Mouse (Mus musculus) lung, embryonic 16.5 days (tissue): ENCODE results near the gene Hbq1b. TPM values are rescaled to one million over a fixed set of nuclear protein-coding genes. Genes with fewer than 3 reads are reported as not detected.
"Not testable (repeated sequence)": the region's sequence is repeated elsewhere in the genome, so short reads cannot be mapped to it uniquely, and the experiment has no call there.

Source experiments
- ATAC-seq: fragments of 200-750 bp; cut with Nextera tagmentation; 2 replicates; pipeline ENCODE4 v1.8.0; 2017; ENCODE audit warnings: low read depth, mild to moderate bottlenecking, moderate library complexity
- H3K27ac ChIP-seq: fragments of 300-500 bp; sonication (generic); 2 replicates; pipeline ENCODE4 v1.5.1; 2014; ENCODE audit warnings: mild to moderate bottlenecking, control low read depth, low read length
- H3K27me3 ChIP-seq: fragments of 300-500 bp; sonication (generic); 2 replicates; pipeline ENCODE4 v1.6.1; 2014; ENCODE audit warnings: low read depth, low read length, mixed read lengths; ENCODE audit not compliant: control insufficient read depth, insufficient read depth
- H3K36me3 ChIP-seq: fragments of 300-500 bp; sonication (generic); 2 replicates; pipeline ENCODE4 v1.6.1; 2014; ENCODE audit warnings: low read length; ENCODE audit not compliant: control insufficient read depth, insufficient read depth
- H3K4me1 ChIP-seq: fragments of 300-500 bp; sonication (generic); replicated peaks from 2 replicates; pipeline ENCODE4 v1.6.1; 2014; ENCODE audit warnings: low read length, mixed read lengths; ENCODE audit not compliant: control insufficient read depth, insufficient read depth
- H3K4me2 ChIP-seq: fragments of 300-500 bp; sonication (generic); 2 replicates; pipeline ENCODE4 v1.6.1; 2014; ENCODE audit warnings: low read depth, low read length, control low read depth
- H3K4me3 ChIP-seq: fragments of 300-500 bp; sonication (generic); 2 replicates; pipeline ENCODE4 v1.5.1; 2014; ENCODE audit warnings: mild to moderate bottlenecking, low read length, control low read depth
- H3K9ac ChIP-seq: fragments of 300-500 bp; sonication (generic); 2 replicates; pipeline ENCODE4 v1.6.1; 2014; ENCODE audit warnings: low read length, control low read depth
- H3K9me3 ChIP-seq: fragments of 300-500 bp; sonication (generic); 2 replicates; pipeline ENCODE4 v1.6.1; 2016; ENCODE audit warnings: low read length; ENCODE audit not compliant: control insufficient read depth
- WGBS: fragments of 180-500 bp; shearing (Covaris S2); extraction: QIAGEN DNeasy Blood & Tissue Kit; methylation state at CpG from one replicate; pipeline ENCODE4 v1.1.7; 2014; 5-methylcytosine and 5-hydroxymethylcytosine counted together
- polyA plus RNA-seq: library from polyadenylated mRNA; unstranded; fragments of >200 nt; fragmentation: Nextera tagmentation; extraction: Ambion mirVana; gene quantifications from 2 replicates; pipeline ENCODE4 v1.2.1, GENCODE M21; 2015

Gene Hbq1b
- polyA plus RNA-seq, 1 experiment from 2014 or later = 1.8 TPM

GRCm38 (mm10) chr11:32297417-32297816 is 10.7 kb downstream of the Hbq1b start:
- not testable (repeated sequence) for H3K9me3 ChIP-seq, H3K4me3 ChIP-seq, H3K4me2 ChIP-seq, H3K27ac ChIP-seq, H3K27me3 ChIP-seq, H3K4me1 ChIP-seq, ATAC-seq, H3K9ac ChIP-seq, H3K36me3 ChIP-seq
- WGBS = 14% methylated on average over 2 of the region's 2 CpGs

- Histone ChIP-seq H3K9ac (no peak overlapping the region), H3K9me3 (no peaks in the 10 kb centered on the region), H3K4me1 (no peaks in the 10 kb centered on the region), H3K27me3 (peaks cover 3% of the 10 kb centered on the region; the same call in 1 of the 2 replicates), H3K4me2 (no peak overlapping the region), H3K27ac (no peak overlapping the region), H3K4me3 (no peak overlapping the region), H3K36me3 (no peaks in the 10 kb centered on the region)
- WGBS = 89% methylated on average over 1 of the region's 1 CpGs
- ATAC-seq = no peak
These were observed 11.2 kb downstream of the Hbq1b start for GRCm38 (mm10) chr11:32297866-32298531.

GRCm38 (mm10) chr11:32298532-32298918 is 11.8 kb downstream of the Hbq1b start:
- WGBS = 88% methylated on average over 2 of the region's 2 CpGs

GRCm38 (mm10) chr11:32299865-32300264 is 13.1 kb downstream of the Hbq1b start, which contains the start of gene Hbq1a:
Gene Hbq1a (plus strand): TSS chr11:32300069.
- 4% methylated on average over 16 of the region's 16 CpGs for WGBS
- H3K4me1 ChIP-seq, H3K4me3 ChIP-seq, H3K36me3 ChIP-seq, H3K27me3 ChIP-seq, H3K9ac ChIP-seq, H3K27ac ChIP-seq, H3K9me3 ChIP-seq: not testable (repeated sequence)
- peak; percentile 56 for ATAC-seq
- peak within 1 kb of the TSS; percentile 39 for H3K4me2 ChIP-seq

More at GRCm38 (mm10) chr11:32298532-32298918, 11.8 kb downstream of the Hbq1b start:
- no peaks in the 10 kb centered on the region for H3K36me3 ChIP-seq
- no peaks in the 10 kb centered on the region for H3K9me3 ChIP-seq
- peaks cover 3% of the 10 kb centered on the region; the same call in 1 of the 2 replicates for H3K27me3 ChIP-seq
- no peak overlapping the region for H3K9ac ChIP-seq
- no peak overlapping the region for H3K27ac ChIP-seq
- no peak for ATAC-seq
- H3K4me2 ChIP-seq = no peak overlapping the region
- no peak overlapping the region for H3K4me3 ChIP-seq
- no peaks in the 10 kb centered on the region for H3K4me1 ChIP-seq

- 0 out of 2 replicates have a peak, but pooled peaks have one; percentile 21 for ATAC-seq
- Histone ChIP-seq H3K4me1 (no peaks in the 10 kb centered on the region), H3K27ac (no peak overlapping the region), H3K9me3 (no peaks in the 10 kb centered on the region), H3K9ac (no peak overlapping the region), H3K27me3 (peaks cover 3% of the 10 kb centered on the region; the same call in 1 of the 2 replicates), H3K36me3 (no peaks in the 10 kb centered on the region), H3K4me3 (no peak overlapping the region), H3K4me2 (peak overlapping the region; percentile 39)
- 43% methylated on average over 14 of the region's 17 CpGs for WGBS
These were observed 13.8 kb downstream of the Hbq1b start for GRCm38 (mm10) chr11:32300279-32301267.

GRCm38 (mm10) chr11:32301506-32301905 is 14.7 kb downstream of the Hbq1b start:
- no peaks in the 10 kb centered on the region for H3K9me3 ChIP-seq
- no peaks in the 10 kb centered on the region for H3K4me1 ChIP-seq
- no peak overlapping the region for H3K4me3 ChIP-seq
- H3K27ac ChIP-seq = no peak overlapping the region
- no peak for ATAC-seq
- no peak overlapping the region for H3K9ac ChIP-seq
- H3K36me3 ChIP-seq = no peaks in the 10 kb centered on the region
- H3K4me2 ChIP-seq = no peak overlapping the region
- WGBS = 60% methylated on average over 1 of the region's 1 CpGs
- H3K27me3 ChIP-seq = peaks cover 3% of the 10 kb centered on the region; the same call in 1 of the 2 replicates

GRCm38 (mm10) chr11:32302824-32303419 is 16.2 kb downstream of the Hbq1b start:
- ATAC-seq = no peak
- Histone ChIP-seq H3K9me3 (no peaks in the 10 kb centered on the region), H3K27me3 (peaks cover 3% of the 10 kb centered on the region; the same call in 1 of the 2 replicates), H3K4me1 (no peaks in the 10 kb centered on the region), H3K36me3 (no peaks in the 10 kb centered on the region), H3K9ac (no peak overlapping the region), H3K4me2 (no peak overlapping the region), H3K4me3 (no peak overlapping the region), H3K27ac (no peak overlapping the region)
- WGBS = 40% methylated on average over 2 of the region's 2 CpGs

- Histone ChIP-seq H3K9ac (no peak overlapping the region), H3K27me3 (peaks cover 3% of the 10 kb centered on the region; the same call in 1 of the 2 replicates), H3K4me1 (no peaks in the 10 kb centered on the region), H3K4me3 (no peak overlapping the region), H3K27ac (no peak overlapping the region), H3K9me3 (no peaks in the 10 kb centered on the region), H3K36me3 (no peaks in the 10 kb centered on the region), H3K4me2 (no peak overlapping the region)
- 74% methylated on average over 1 of the region's 1 CpGs for WGBS
- no peak for ATAC-seq
These were observed 16.7 kb downstream of the Hbq1b start for GRCm38 (mm10) chr11:32303455-32303854.

GRCm38 (mm10) chr11:32307006-32307405 is 20.2 kb downstream of the Hbq1b start:
- H3K27me3 ChIP-seq = no peaks in the 10 kb centered on the region; the same call in 1 of the 2 replicates
- H3K36me3 ChIP-seq = no peaks in the 10 kb centered on the region
- H3K4me3 ChIP-seq = no peak overlapping the region
- 80% methylated on average over 1 of the region's 1 CpGs for WGBS
- H3K4me2 ChIP-seq = no peak overlapping the region
- H3K4me1 ChIP-seq = no peaks in the 10 kb centered on the region
- H3K9ac ChIP-seq = no peak overlapping the region
- H3K27ac ChIP-seq = no peak overlapping the region
- H3K9me3 ChIP-seq = no peaks in the 10 kb centered on the region
- no peak for ATAC-seq
